Mouse (Mus musculus) cerebellum, adult 18-20 months (tissue): ENCODE measurements around the gene Slc12a6.
"Not testable (repeated sequence)": the region's sequence is repeated elsewhere in the genome, so short reads cannot be mapped to it uniquely, and the experiment has no call there.

Source experiments
- DNase-seq, 2 experiments: peaks; one replicate each; pipeline ENCODE4 v3.0.0; 2021

The Slc12a6 gene

DNA sequence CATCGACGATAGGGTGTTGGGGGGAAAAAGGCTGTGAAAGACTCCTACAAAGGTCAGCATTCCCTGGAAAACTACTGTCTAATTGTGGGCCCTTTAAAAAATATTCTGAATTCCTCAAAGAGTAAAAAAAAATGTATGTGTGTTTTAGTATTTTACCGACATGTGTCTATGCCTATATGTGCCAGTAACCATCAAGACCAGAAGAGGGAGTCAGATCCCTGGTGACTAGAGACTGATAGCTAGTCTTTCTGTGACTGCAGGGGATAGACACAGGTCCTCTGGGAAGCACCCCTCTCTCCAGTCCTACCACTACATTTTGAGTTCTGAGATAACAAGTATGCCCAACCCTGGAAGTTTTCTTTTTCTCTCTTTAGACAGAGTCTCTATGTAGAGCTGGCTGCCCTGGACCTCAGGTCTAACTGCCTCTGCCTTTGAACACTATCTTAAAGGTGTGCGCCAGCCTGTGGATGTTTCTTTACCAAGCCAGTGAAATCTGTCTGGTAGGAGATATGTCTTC, 2.8 kb upstream of the Slc12a6 start:
- DNase-seq, result no peak

DNA sequence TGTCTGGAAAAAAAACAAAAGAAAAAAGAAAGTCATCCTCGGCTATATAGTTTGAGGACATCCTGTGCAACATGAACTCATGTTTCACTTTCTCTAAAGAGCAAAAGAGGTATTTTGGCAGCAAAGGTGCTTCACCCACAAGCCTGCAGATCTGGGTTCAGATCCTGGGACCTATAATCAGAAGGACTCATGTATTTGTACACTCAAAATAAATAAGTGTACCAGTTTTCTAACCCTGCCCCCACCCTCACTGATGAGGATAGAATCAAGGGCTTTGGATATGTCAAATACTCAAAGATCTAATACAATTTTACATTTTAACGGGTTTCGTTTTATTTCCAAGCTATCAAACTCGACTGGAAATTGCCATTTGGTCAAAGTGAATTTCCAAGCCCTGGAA, 1.3 kb upstream of the Slc12a6 start:
- DNase-seq, result no peak

DNA sequence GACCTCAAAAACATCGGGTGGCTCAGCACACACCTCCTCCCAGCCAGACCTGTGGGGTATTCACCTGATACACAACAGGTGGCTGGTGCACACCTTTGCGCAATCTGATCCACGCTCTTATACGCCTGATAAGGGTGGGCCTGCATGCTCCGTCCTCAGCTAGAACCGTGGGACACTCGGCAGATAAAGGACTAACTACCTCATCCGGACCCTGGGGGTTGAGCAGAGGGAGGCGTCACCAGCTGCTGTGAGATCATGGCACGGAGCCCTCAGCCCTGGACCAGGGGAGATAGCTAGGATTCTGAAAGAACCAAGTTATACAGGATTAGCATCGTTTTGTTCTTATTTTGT, 592 bp downstream of the Slc12a6 start, which contains the start of gene Gm21985:
Gene Gm21985 (plus strand): TSS at position 73 of the 351 bp plus-strand sequence.
- DNase-seq, result peak; percentile 54 to 58

DNA sequence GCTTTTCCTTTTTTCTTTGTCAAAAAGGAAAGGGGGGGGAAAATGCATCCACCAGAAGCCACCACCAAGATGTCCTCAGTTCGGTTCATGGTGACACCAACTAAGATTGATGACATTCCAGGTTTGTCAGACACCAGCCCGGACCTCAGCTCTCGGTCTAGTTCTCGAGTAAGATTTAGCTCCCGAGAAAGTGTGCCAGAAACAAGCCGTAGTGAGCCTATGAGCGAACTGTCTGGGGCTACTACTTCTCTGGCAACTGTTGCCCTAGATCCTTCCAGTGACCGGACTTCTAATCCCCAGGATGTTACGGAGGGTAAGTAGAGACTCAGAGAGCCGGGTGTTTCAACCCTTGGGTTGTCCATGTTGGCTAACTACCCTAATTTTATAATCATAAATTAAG, 1.2 kb downstream of the Slc12a6 start:
- DNase-seq, result peak; percentile 34 to 39

DNA sequence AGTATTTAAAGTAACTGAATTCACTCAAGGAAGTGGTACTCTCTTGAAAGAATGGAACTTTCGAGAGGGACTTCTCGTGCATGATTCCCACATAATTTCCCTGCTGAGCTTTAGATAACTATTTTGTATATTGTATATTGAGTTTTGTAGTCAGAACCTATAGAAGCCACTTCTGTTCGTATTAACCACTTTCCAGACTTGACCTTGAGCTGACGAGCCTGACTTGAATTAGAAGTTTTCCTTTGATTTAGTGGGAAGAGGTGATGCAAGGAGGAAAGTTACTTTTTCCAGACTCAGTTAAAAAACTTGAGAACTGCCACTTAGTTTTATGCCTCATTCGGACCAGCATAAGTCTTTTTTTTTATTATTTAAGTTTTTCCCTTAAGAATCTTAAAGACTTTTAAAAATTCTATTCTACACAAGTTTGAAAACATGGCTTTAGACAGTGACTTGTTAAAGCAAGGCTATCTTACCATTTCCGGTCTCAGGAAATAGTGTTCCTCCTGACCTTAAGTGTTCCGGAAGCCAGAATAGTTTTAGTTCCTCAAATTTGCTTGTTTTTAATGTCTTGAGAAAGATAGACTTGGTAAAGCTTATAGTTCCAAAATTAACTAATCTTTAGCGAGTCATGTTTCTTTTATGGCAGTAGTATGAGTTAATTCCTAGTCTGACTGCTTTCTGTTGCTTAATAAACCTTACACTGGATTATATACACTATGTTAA, 2.1 kb downstream of the Slc12a6 start:
- DNase-seq, result no peak

GRCm38 (mm10) chr2:112270011-112270410, 4.4 kb downstream of the Slc12a6 start:
- no peak for DNase-seq

DNA sequence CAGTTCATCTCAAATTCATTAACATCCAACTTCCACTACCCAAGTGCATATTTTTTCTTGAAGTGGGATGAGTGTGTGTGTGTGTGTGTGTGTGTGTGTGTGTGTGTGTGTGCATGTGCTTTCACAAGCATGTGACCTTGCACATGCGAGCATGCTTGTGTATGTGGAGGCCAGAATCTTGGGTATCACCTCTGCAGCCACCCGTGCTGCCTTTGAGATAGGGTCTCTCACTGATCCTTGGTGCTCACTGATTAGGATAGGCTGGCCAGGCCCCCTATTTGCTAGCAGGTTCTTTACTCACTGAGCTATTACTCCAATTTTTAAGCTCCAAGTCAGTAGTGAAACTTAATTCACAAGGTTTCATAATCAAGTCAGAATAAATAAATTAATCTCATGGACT, 7.3 kb downstream of the Slc12a6 start:
- no peak for DNase-seq

- DNase-seq, result peak in 1 of 2 experiments; percentile 23
Measured at GRCm38 (mm10) chr2:112273474-112273873, 7.8 kb downstream of the Slc12a6 start.

GRCm38 (mm10) chr2:112276870-112277269, 11.2 kb downstream of the Slc12a6 start:
- no peak for DNase-seq

- DNase-seq, result no peak
Measured at GRCm38 (mm10) chr2:112282846-112283245, 17.2 kb downstream of the Slc12a6 start.

DNA sequence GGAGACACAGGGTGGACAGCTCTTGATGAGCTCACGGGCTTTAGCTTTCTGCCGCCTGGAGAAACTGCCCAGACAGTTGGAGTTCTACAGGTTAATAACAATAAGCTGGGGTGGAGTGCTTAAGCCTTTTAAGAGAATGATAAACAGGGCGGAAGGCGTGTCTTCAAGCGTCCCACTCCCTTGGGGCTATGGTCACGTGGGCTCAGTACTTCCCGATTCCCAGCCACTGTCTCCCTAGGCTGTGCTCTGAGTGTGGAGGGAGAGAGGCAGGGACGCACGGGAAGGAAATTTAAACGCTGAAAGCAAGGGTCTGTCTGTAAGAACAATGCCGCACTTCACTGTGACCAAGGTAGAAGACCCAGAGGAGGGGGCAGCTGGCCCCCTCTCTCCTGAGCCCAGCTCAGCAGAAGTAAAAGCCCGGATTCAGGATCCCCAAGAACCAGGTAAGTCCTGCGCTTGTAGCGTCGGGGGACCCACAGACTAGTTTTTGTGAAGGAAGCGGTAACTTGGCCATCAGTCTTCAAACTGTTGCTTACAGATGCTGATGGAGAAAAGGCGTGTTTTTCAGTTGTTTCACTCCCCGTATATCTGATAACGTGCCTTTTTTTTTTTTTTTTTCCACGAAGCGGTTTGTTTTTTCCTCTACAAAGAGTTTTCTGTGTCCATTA, 18.9 kb downstream of the Slc12a6 start:
- peak in 1 of 2 experiments; percentile 23 for DNase-seq

DNA sequence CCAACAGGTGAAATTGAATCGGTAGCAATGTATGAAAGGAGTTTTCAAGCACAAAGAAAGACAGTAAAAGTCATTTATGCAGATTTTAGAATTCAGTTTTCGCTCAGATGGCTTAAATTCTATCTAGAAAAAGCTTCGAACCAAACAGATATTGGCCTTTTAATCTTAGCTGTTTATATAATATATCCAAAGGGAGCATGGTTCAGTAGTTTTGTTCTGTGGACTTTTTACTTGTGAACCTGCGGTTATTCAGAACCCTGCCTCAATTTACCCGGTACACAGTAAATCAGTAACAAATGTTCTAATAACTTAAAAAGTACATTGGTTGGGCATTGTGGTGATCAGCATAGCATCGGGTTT, 19.4 kb downstream of the Slc12a6 start:
- DNase-seq, result no peak

DNA sequence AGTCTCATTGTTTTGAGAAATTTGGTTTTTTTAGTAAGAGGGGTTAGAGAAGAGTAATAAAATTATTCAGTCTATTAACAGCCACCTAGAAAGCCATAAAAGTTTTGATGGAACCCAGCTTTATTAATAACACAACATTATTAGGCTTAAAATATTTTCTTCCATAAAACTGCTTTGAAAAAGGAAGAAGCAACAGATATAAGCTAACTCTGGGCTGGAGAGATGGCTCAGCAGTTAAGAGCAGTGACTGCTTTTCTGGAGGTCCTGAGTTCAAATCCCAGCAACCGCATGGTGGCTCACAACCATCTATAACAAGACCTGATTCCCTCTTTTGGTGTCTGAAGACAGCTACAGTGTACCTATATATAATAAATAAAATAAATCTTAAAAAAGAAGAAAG, 20.4 kb downstream of the Slc12a6 start:
- not testable (repeated sequence) for DNase-seq

- no peak for DNase-seq
Measured at GRCm38 (mm10) chr2:112287059-112287458, 21.4 kb downstream of the Slc12a6 start.

GRCm38 (mm10) chr2:112289507-112289906, 23.9 kb downstream of the Slc12a6 start:
- no peak for DNase-seq

- peak; percentile 17 to 43 for DNase-seq
Measured at GRCm38 (mm10) chr2:112292823-112293222, 27.2 kb downstream of the Slc12a6 start.

GRCm38 (mm10) chr2:112296211-112296610, 30.6 kb downstream of the Slc12a6 start:
- DNase-seq, result no peak

DNA sequence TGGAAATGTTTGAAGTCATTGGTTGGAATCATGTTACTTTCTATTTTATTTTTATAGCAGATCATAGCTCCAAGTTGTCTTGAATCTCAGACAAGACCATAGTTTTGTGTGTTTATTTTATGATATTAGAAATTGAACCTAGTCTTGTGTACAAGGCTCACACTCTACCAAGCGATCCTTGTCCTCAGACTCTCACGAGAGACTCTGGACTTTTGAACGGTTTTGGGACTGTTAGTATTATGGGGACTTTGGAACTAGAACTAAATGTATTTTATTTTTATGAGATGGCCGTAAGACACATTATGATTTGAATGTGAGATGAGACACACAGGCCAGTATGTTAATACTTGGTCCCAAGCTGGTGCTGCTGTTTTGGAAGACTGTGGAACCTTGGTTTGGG, 32.6 kb downstream of the Slc12a6 start:
- DNase-seq, result no peak

DNA sequence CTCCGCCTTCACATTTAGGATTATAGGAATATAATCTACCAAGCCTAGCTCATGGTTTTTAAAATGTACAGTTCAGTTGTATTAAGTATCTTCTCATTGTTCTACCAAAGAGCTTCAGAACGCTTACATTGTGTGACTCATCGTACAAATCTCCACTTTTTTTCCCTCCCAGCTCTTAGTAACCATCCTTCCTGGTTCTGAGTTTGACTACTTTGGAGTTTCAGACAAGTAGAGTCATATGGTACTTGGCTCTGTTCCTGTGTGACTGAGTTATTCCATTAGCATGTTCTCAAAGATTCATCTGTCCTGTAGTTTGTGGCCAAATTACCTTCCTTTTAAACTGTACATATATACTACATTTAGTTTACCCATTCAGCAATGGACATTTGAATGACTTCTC, 43.0 kb downstream of the Slc12a6 start:
- no peak for DNase-seq

DNA sequence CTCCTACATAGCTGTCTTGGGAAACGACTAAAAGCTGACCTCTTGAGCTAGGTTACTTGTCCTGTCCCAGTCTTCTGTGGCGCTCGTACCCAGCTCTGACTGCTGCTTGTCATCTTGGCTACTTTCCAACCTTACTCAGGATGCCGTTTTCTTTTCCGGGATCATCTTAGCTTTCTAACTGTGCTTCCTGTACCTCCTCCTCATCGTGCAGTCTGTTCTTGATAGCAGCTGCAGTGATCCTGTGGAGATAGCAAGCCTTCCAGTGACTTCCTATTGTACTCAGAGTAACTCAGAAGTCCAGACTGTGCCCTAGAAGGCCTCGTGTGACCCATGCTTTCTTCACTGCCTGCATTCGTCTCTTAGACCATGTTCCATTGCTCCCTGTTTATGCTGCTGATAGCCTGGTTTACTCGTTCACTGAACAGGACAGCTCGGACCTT, 43.6 kb downstream of the Slc12a6 start:
- DNase-seq, result peak; percentile 12 to 23

GRCm38 (mm10) chr2:112315638-112316037, 50.0 kb downstream of the Slc12a6 start:
- DNase-seq, result no peak

DNA sequence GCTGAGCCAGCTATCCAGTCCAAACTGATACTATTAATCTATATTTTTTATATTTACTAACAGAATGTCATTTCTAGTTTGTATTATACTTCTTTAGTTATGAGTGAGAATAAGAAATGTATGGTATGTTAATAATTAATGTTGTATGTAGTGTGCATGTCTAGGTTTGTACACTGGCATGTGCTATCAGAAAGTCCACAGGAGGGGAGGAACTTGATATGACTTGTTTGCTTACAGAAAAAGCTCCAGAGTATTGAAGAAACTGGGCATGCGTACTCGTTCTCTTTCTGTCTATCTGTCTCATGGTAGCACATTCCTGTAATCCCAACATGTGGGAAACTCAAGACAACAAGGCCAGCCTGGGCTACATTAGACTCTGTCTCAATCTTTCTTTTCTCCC, 52.6 kb downstream of the Slc12a6 start:
- DNase-seq, result no peak

- DNase-seq, result no peak
Measured at GRCm38 (mm10) chr2:112318905-112319304, 53.3 kb downstream of the Slc12a6 start.

DNA sequence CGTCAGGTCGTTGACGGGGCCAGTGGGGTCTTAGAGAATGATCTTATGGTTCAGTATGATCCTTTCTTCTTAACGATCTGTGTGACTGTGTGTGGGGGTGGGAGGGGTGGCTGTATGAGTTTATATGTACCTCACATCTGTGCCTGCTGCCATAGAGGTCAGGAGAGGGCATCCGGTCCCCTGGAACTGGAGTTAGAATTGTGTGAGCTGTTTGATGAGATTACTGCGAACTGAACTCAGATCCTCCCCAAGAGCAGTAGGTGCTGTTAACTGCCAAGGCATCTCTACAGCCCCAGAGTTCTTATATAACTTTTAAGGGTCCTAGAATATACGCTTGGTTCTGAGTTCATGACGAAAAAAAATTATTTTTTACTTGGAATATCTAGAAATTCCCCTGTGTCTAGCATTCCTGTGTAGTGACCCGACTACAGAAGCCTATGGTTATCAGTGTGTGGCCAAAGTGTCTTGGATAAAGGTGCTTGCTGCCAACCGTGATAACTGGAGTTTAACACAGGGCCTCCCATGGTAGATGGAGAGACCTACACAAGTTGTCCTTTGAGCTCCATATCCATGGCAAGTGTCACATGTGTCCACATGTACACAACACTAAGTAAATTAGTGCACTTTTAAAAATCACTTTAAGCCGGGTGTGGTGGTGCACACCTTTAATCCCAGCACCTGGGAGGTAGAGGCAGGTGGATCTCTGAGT, 62.6 kb downstream of the Slc12a6 start:
- no peak for DNase-seq
